Mouse (Mus musculus): ENCODE data around the gene Igfbp5.

The Igfbp5 gene

DNA sequence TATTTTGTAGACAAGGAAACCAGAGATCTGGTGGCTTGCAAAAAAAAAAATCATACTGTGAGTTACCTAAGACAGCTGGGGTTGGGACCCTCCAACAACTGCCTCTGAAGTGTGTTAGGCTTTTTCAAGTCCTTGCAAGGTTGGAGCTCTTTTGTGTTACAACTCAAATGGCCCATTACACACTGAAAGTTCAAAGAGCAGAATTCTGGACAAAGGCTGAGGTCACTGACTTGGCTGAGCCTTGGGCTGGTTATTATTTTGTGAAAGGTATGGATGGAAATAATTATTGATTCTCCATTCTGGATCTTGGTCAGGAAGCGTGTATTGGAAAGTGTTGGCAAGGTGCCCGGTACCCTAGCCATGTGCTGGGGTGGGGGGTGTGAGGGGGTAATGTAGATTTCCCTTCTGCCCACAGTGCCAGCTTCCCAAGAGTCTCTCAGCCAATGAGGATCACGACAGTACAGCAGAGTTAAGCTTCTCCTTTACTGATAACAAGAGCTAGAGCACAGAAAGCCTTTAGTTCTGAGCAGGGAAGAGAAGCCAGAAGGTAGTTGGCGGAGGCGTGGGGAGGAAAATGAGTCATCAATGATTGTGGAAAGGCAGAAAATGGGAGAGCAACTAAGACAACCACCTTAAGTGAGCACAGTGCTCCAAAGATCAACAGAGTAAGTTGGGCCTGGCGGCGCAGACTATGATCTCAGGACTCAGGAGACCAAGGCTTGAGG, 64.6 kb downstream of the Igfbp5 start:
- DNase-seq (ENCODE audit: low spot score in 2 of 2): peak; percentile 48 to 59

DNA sequence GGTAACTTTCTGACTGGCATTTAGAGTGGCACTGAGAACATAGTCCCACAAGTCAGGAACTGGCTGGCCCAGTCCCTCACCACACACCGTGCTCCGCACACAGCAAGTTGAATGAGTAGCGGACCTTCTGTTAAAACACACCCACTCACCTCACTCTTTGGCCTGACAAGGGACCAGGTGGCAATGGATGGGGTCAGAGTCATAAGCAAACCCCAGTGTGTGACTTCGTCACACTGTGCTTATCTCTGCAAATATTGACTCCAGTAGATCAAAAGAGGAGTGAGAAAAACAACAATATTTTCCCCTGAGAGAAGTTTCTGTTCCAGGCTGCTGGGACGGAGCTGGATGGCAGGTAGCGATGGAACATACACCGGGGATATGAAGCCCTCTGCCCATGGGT, 65.4 kb downstream of the Igfbp5 start:
- DNase-seq (ENCODE audit: low spot score in 2 of 2): no peak
